Mouse (Mus musculus): ENCODE results near the gene Ttc14. TPM values are rescaled to one million over a fixed set of nuclear protein-coding genes. Genes with fewer than 3 reads are reported as not detected.
A peak's percentile ranks its signal among the peaks of the same experiment; 100 is the strongest.

Gene Ttc14
- 10 to 100 TPM; 10.3 to 11.7 TPM for total RNA-seq (2021)
- long read RNA-seq, experiment 1, full-length matches to known transcripts = 4 of 10 reads
- long read RNA-seq, experiment 1, partial matches to known transcripts = 0 of 10 reads
- long read RNA-seq, experiment 1, other reads (novel, unspliced or antisense) = 6 of 10 reads
- long read RNA-seq, experiment 2, full-length matches to known transcripts = 15 of 27 reads
- long read RNA-seq, experiment 2, partial matches to known transcripts = 2 of 27 reads
- long read RNA-seq, experiment 2, other reads (novel, unspliced or antisense) = 10 of 27 reads

DNA sequence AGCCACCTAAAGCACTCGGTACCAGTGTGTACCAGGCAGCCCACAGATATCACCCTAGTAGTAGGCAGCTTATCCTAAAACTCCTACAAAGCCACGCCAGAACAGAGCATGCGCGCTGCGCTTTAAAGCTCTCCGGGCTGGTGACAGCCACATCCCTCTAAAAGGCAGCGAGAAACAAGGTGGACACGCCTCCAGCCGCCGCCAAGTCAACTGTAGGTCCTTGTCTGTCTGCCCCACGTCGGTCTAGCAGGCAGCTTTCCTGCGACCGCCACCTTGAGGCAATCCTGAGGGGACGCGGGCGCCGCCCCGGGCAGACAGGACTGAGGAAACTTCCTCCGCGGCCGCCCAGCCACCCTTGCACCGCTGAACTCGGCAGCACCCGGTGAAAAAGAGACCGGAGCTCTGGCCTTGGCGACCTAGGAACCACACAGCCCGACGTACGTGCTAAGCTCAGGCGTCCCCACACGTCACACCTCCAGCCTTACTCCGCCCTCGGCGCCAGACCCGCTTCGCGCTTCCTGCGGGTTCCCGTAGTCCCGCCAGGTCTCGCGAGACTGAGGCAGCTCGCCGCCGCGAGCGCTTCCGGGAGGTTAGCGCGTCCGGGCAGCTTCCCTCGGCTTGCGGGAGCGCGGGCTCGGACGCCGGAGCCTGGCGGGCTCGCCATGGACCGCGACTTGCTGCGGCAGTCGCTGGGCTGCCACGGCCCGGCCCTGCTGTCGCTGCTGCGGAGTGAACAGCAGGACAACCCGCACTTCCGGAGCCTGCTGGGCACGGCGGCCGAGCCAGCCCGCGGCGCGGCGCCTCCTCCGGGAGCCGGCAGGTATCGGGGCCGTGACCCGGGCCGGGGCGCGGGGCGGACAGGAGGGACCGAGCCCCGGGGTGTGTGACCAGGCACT lies at the start of gene Ttc14:
Ttc14 (plus strand) TSS at position 216 of the 896 bp plus-strand sequence.
- peak; percentile 96 for DNase-seq

DNA sequence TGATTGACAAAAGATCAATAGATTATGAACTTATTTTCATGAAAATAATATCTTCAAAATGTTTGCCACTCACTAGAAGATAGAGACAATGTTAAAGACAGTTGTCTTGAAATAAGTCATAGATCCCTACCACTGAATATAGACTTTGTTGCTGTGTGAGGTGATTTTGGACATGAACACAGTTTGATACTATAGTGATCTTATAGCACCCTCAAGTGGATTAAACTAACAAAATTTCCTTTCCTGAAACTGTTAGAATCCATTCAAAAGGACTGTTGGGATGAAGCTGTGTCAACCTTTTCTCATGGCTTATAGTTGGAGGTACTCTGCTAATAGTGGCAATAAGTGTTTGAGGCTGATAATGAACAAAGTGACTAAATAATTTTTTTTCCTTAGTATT lies 8.7 kb upstream of the Ttc14 start:
- DNase-seq = no peak

DNA sequence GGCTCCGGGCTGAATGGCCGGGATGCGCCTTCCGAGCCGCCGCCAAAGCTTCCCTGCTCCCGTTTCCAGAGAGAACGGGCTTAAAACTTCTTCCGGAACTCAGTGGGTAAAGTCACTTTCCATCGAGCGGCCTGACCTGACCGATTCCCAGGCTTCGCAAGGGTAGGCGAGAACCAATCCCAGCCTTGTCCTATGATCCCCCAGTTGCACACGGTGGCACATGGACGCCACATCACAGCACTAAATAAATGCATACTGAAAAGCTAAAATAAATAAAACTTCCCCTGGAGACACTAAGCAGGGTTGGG lies 835 bp downstream of the Ttc14 start:
- no peak for DNase-seq

GRCm38 (mm10) chr3:33807151-33807550 lies 7.5 kb downstream of the Ttc14 start:
- no peak for DNase-seq

DNA sequence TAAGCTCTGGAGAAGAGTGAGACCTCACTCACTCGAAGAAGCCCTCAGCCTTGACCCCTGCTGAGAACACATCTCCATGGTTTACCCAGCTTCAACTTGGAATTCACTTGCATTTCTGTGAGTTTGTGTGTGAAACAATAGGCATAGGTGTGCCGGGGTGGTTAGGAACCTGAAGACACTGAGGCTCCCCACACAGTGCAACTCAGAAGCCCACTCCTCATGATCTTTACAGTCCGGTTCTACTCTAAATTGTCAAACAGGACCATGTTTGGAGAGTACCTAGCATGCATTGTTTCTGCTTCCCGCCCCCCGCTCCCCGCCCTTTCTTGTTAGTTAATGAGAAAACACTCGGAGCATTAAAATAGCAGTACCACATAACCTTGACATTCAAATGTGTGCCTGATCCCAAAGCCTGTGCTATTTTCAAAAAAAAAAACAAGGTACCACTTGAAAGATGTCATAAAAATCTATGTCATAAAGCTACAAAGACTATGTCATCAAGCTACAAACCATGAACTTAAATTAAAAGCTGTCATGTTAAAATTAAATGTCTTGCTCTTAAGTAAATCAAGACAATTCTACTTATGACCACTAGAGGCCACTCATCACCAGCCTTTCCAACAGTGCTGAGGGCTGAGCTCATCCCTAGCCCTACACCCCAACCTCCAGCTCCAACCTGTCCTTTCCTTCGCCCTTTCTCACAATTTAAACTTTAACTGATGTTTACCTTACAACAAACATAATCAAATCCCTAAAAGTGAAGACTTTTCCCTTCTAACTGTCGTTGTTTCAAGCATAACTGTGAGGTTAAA lies 24.7 kb downstream of the Ttc14 start:
- no peak for DNase-seq

- DNase-seq = no peak
Measured at GRCm38 (mm10) chr3:33832351-33832750, 32.7 kb downstream of the Ttc14 start.

GRCm38 (mm10) chr3:33836576-33836975 lies 36.9 kb downstream of the Ttc14 start:
- DNase-seq = no peak

- DNase-seq = no peak
Measured at GRCm38 (mm10) chr3:33838877-33839276, 39.2 kb downstream of the Ttc14 start.

GRCm38 (mm10) chr3:33843801-33844632 lies 44.4 kb downstream of the Ttc14 start, which contains the start of gene Ccdc39:
Gene Ccdc39 (minus strand): TSS chr3:33844310.
- peak; percentile 55 for DNase-seq

DNA sequence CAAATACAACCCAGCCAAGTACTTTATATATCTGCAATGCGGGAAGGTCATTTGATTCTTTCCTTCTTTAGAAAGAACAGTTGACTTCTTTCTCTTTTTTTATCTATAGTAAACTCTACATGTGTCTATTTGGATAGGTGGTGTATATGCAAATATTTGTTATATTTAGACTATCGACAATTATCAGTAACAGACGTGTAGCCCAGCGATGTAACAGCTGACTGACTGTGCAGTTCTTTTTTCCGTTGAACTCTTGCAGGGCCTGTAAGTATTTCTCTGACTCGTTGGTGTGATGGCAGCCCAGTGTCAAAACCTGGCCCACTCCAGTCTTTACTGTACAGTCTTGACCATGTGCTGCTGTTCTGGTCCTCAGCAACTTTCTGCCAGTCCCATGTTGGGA lies 47.0 kb downstream of the Ttc14 start:
- no peak for DNase-seq

DNA sequence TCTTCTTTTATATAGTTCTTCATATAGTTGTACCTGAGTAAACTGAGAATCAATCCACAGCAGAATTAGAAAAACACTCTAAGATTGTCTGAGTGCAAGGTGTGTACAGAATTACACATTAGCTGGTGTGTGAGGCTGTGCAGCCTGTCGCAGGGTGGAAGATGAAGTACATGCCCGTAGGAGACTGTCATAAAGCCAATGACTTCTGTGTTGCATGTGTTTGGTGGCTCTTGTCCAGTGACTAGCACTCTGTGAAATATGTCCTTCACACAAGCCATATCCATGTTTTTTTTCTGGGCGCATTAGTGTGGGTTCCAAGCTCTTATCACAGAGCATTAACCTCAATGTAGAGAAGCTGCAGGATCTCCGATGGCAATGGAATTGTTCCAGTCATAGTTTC lies 51.2 kb downstream of the Ttc14 start:
- no peak for DNase-seq

GRCm38 (mm10) chr3:33853062-33853461 lies 53.4 kb downstream of the Ttc14 start:
- DNase-seq = no peak

GRCm38 (mm10) chr3:33858939-33859338 lies 59.3 kb downstream of the Ttc14 start:
- no peak for DNase-seq

DNA sequence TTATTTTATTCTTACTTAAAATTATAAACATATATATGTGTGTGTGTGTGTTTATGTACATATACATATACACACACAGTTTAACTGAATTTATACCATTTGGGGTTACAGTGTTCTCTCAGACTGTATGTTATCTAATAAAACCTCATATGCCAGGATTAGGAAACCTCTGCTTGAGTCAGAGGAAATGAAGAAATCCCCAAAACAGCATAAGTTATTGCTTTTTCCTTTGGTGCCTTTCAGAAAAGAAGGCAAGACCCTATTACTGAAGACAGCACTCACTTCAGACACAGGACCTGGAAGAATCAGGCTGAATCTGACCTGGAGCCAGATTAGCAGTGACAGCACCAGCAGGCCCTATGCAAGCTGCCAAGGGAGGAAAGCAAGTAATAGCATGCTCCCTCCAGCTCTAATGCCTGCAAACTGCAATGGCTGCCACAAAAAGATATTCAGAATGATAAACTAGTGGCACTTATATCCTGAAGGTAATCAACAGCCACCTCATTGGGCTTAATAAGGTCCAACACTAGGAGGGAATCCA lies 64.4 kb downstream of the Ttc14 start:
- DNase-seq = no peak

Other genes starting within 250 kb of the Ttc14 start
- not detected for gene Ccdc39, start 44.5 kb downstream of the Ttc14 start, total RNA-seq (2021)
- 100 to 1,000 TPM; 381 to 419 TPM for gene Fxr1, start 220.1 kb downstream of the Ttc14 start, total RNA-seq (2021)